12 mouse cellular contexts compared by ENCODE assay signal in the genomic region with DNA sequence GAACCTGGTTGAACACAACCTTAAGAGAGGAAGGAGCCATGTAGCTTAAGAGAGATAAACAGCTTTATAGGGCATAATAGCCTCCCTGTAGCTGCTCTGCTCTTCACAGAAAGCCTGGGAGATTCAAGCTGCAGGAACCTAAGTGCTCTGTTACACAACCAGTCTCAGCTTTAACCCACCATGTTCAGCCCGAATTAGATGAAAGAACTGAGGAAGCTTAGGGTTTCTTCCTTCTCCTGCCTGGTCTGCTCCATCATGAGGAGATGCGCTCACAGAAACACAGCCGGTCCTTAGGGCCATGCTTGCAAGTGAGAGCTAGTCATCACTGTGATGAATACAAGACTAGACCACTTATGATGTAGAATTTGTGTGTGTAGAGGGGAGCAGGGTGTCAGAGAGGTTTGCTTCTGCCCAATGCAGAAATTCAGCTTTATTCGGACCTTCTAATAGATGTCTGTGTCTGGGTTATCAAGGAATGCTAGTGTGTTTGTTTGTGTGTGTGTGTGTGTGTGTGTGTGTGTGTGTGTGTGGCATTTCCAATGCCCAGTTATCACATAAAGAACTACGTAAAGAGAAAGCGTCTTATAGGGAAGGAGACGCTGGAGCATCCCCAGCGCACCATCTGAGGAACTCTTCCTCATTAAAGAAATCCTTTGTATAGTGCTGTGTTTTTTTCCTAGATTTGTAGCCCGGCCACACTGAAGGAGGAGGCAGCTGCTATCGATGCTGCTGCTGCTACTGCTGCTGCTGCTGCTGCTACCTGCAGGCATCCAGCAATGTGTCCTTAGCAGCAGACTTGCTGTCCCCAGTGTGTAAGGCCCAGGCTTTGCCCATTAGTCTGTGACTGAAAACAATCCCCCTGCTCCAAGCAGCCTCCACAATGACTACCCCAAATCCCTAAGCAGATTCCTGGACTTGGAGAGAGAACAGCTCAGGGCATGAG. TPM values are rescaled to one million over a fixed set of nuclear protein-coding genes. Genes with fewer than 3 reads are reported as not detected.
A peak's percentile ranks its signal among the peaks of the same experiment; 100 is the strongest.
DNase-seq lines count a peak whose midpoint lies in the region; ATAC-seq and TF ChIP-seq lines count a peak whose summit lies in the region.
"Had no signal": no experiment of that assay in that cellular context is flagged by ENCODE, and none has a peak within 500 bp of the region (broad histone marks: within the 10 kb centered on the region; RNA-seq: fewer than 3 reads in every experiment).

No protein-coding gene starts in this region.

- no peaks in the 10 kb centered on the region for H3K9me3 ChIP-seq in heart, postnatal 0 days (replicated peaks; ENCODE audit: control insufficient read depth, low read length)
- H3K9me3 ChIP-seq in forebrain, embryonic 12.5 days: no peaks in the 10 kb centered on the region
- no peaks in the 10 kb centered on the region for H3K9me3 ChIP-seq in midbrain, embryonic 14.5 days (ENCODE audit: control insufficient read depth, low read length)

- intact Hi-C loops in heart, adult 2 months (cut with DNase I): loop anchor here (5.0 kb wide), 1 partner anchor 659 kb away; the partner anchor contains the start of gene Spag6

- H3K4me3 ChIP-seq in heart, postnatal 0 days (ENCODE audit: low read depth, low read length): no peak overlapping the region
- H3K4me3 ChIP-seq in heart, adult 2 months: no peak overlapping the region
- H3K4me3 ChIP-seq in forebrain, embryonic 12.5 days (replicated peaks): 0 out of 2 replicates have a peak overlapping the region, but pooled peaks have one; percentile 2
- no peak overlapping the region for H3K4me3 ChIP-seq in midbrain, embryonic 14.5 days (replicated peaks; ENCODE audit: low read depth, low read length)
- H3K4me3 ChIP-seq in cerebellum, adult 2 months (replicated peaks; ENCODE audit: insufficient read depth, low read depth, low read length): no peak overlapping the region

- H3K9ac ChIP-seq in heart, postnatal 0 days (replicated peaks; ENCODE audit: low read depth, low read length): no peak overlapping the region
- H3K9ac ChIP-seq in heart, adult 2 months (ENCODE audit: low read depth, low read length): no peak overlapping the region
- H3K9ac ChIP-seq in forebrain, embryonic 12.5 days: peak overlapping the region; percentile 87
- H3K9ac ChIP-seq in midbrain, embryonic 14.5 days (replicated peaks; ENCODE audit: low read length): peak overlapping the region; percentile 27

- no peaks in the 10 kb centered on the region for H3K79me2 ChIP-seq in heart, adult 2 months (replicated peaks; ENCODE audit: control insufficient read depth, insufficient read depth, low read length)

- no peak overlapping the region for H3K27ac ChIP-seq in heart, postnatal 0 days (ENCODE audit: low read depth)
- no peak overlapping the region for H3K27ac ChIP-seq in heart, adult 2 months
- H3K27ac ChIP-seq in forebrain, embryonic 12.5 days: peak overlapping the region; percentile 62
- peak overlapping the region; percentile 53 for H3K27ac ChIP-seq in midbrain, embryonic 14.5 days (replicated peaks; ENCODE audit: low read depth, low read length)
- no peak overlapping the region for H3K27ac ChIP-seq in cerebellum, adult 2 months (ENCODE audit: insufficient read depth, low read length)

- no peak for TF ChIP-seq CTCF in heart, postnatal 0 days (IDR thresholded peaks at IDR 0.05; ENCODE audit: low read depth)
- no peak for TF ChIP-seq CTCF in heart, adult 2 months (IDR thresholded peaks at IDR 0.05)
- no peak for TF ChIP-seq CTCF in cerebellum, adult 2 months (IDR thresholded peaks at IDR 0.05; ENCODE audit: borderline replicate concordance, insufficient read depth, low read depth, low read length)

- peaks cover 9% of the 10 kb centered on the region; the same call in 1 of the 2 replicates for H3K4me1 ChIP-seq in heart, postnatal 0 days (ENCODE audit: control insufficient read depth, insufficient read depth)
- H3K4me1 ChIP-seq in heart, adult 2 months (ENCODE audit: control insufficient read depth, insufficient read depth, low read length): peaks cover 2% of the 10 kb centered on the region; the same call in 1 of the 2 replicates
- H3K4me1 ChIP-seq in forebrain, embryonic 12.5 days: peaks cover 75% of the 10 kb centered on the region
- peaks cover 53% of the 10 kb centered on the region for H3K4me1 ChIP-seq in midbrain, embryonic 14.5 days (ENCODE audit: control insufficient read depth, insufficient read depth, low read length)
- H3K4me1 ChIP-seq in cerebellum, adult 2 months (ENCODE audit: control insufficient read depth, insufficient read depth, low read length): no peaks in the 10 kb centered on the region

- no peak for TF ChIP-seq EP300 in heart, postnatal 0 days (IDR thresholded peaks at IDR 0.05; ENCODE audit: low read depth)
- TF ChIP-seq EP300 in heart, adult 2 months (IDR thresholded peaks at IDR 0.05; ENCODE audit: insufficient read depth, low read depth, low read length): no peak

- no peaks in the 10 kb centered on the region for H3K27me3 ChIP-seq in heart, postnatal 0 days (ENCODE audit: control insufficient read depth, insufficient read depth, low read length)
- no peaks in the 10 kb centered on the region for H3K27me3 ChIP-seq in heart, adult 2 months (ENCODE audit: control insufficient read depth, insufficient read depth, low read length)
- no peaks in the 10 kb centered on the region for H3K27me3 ChIP-seq in forebrain, embryonic 12.5 days
- H3K27me3 ChIP-seq in midbrain, embryonic 14.5 days (ENCODE audit: control insufficient read depth, insufficient read depth, low read length): no peaks in the 10 kb centered on the region
- no peaks in the 10 kb centered on the region for H3K27me3 ChIP-seq in cerebellum, adult 2 months (ENCODE audit: control insufficient read depth, insufficient read depth, low read length)

- H3K36me3 ChIP-seq in heart, postnatal 0 days (replicated peaks; ENCODE audit: control insufficient read depth, insufficient read depth, low read length): no peaks in the 10 kb centered on the region
- no peaks in the 10 kb centered on the region for H3K36me3 ChIP-seq in heart, adult 2 months (ENCODE audit: control insufficient read depth, insufficient read depth, low read length)
- H3K36me3 ChIP-seq in forebrain, embryonic 12.5 days (replicated peaks): no peaks in the 10 kb centered on the region
- H3K36me3 ChIP-seq in midbrain, embryonic 14.5 days (ENCODE audit: control insufficient read depth, insufficient read depth, low read length): no peaks in the 10 kb centered on the region

- no peak for ATAC-seq in heart, postnatal 0 days (ENCODE audit: insufficient read depth, low read depth)
- ATAC-seq in forebrain, embryonic 12.5 days (ENCODE audit: low FRiP score): peak; percentile 36; the same call in 1 of the 2 replicates
- 0 out of 2 replicates have a peak, but pooled peaks have one; percentile 13 for ATAC-seq in midbrain, embryonic 14.5 days (ENCODE audit: low FRiP score, low TSS enrichment)

- TF ChIP-seq POLR2A in heart, adult 2 months (IDR thresholded peaks at IDR 0.05; ENCODE audit: insufficient read depth, low read depth, low read length): no peak
- no peak for TF ChIP-seq POLR2A in cerebellum, adult 2 months (IDR thresholded peaks at IDR 0.05; ENCODE audit: borderline replicate concordance, insufficient read depth, low read length)

- H3K4me2 ChIP-seq in heart, postnatal 0 days (ENCODE audit: low read depth, low read length): no peak overlapping the region
- H3K4me2 ChIP-seq in forebrain, embryonic 12.5 days: peak overlapping the region; percentile 92
- peak overlapping the region; percentile 78 for H3K4me2 ChIP-seq in midbrain, embryonic 14.5 days (ENCODE audit: low read length)

- DNase-seq in heart, postnatal 0 days (ENCODE audit: low spot score): peak; percentile 5
- no peak for DNase-seq in heart, adult 2 months
- peak; percentile 48 for DNase-seq in embryo, embryonic 11 days
- peak; percentile 64 for DNase-seq in midbrain, embryonic 14.5 days
- no peak for DNase-seq in spleen, postnatal 4 days (ENCODE audit: low spot score in 2 of 2)
- no peak for DNase-seq in cerebellum, adult 2 months
- DNase-seq in lung, adult 18-20 months: no peak
- DNase-seq: cerebellum, postnatal 36 days had no signal

- WGBS in heart, postnatal 0 days: 79% methylated on average over 10 of the region's 10 CpGs
- 92% methylated on average over 10 of the region's 10 CpGs for WGBS in heart, adult 2 months
- WGBS in forebrain, embryonic 12.5 days: 14% methylated on average over 10 of the region's 10 CpGs
- WGBS in midbrain, embryonic 14.5 days: 18% methylated on average over 10 of the region's 10 CpGs
- WGBS in cerebellum, adult 2 months: 95% methylated on average over 10 of the region's 10 CpGs

RNA-seq across cellular contexts. Expression of gene A930004D18Rik, which starts 4.1 kb away (rescaled TPM):
- total RNA-seq in heart, postnatal 0 days (2014; rRNA removed; ENCODE audit: low replicate concordance): 3.5 and 7.8 TPM in 2 replicates
- 6.9 and 8.4 TPM in 2 replicates for polyA plus RNA-seq in heart, postnatal 0 days (2015; fragmentation: Nextera tagmentation; extraction: Ambion mirVana)
- total RNA-seq in heart, adult 2 months (2021): 1 to 10 TPM; 3.4 to 4.5 TPM
- 2.2 and 3.9 TPM in 2 replicates for polyA plus RNA-seq in heart, adult 2 months (2012; rRNA removed)
- polyA plus RNA-seq in forebrain, embryonic 12.5 days (2016; fragmentation: Nextera tagmentation; extraction: Ambion mirVana): 20.9 and 22.0 TPM in 2 replicates
- 7.9 and 9.2 TPM in 2 replicates for polyA plus RNA-seq in midbrain, embryonic 14.5 days (2014; fragmentation: Nextera tagmentation; extraction: Ambion mirVana)
- 2.6 and 3.0 TPM in 2 replicates for polyA plus RNA-seq in cerebellum, adult 2 months (2012; rRNA removed)

RNA-seq across cellular contexts. Expression of gene Skida1, which starts 15.4 kb away (rescaled TPM):
- 4.4 and 7.1 TPM in 2 replicates for total RNA-seq in heart, postnatal 0 days (2014; rRNA removed; ENCODE audit: low replicate concordance)
- 2.2 and 2.4 TPM in 2 replicates for polyA plus RNA-seq in heart, postnatal 0 days (2015; fragmentation: Nextera tagmentation; extraction: Ambion mirVana)
- 1 to 10 TPM; 1.7 to 4.5 TPM for total RNA-seq in heart, adult 2 months (2021)
- polyA plus RNA-seq in heart, adult 2 months (2012; rRNA removed): 2.0 and 3.7 TPM in 2 replicates
- polyA plus RNA-seq in forebrain, embryonic 12.5 days (2016; fragmentation: Nextera tagmentation; extraction: Ambion mirVana): 26.3 and 26.4 TPM in 2 replicates
- 9.1 and 9.4 TPM in 2 replicates for polyA plus RNA-seq in midbrain, embryonic 14.5 days (2014; fragmentation: Nextera tagmentation; extraction: Ambion mirVana)
- polyA plus RNA-seq in cerebellum, adult 2 months (2012; rRNA removed): 4.8 and 5.7 TPM in 2 replicates

RNA-seq across cellular contexts. Expression of gene Mllt10, which starts 21.6 kb away (rescaled TPM):
- total RNA-seq in heart, postnatal 0 days (2014; rRNA removed; ENCODE audit: low replicate concordance): 14.8 and 25.6 TPM in 2 replicates
- polyA plus RNA-seq in heart, postnatal 0 days (2015; fragmentation: Nextera tagmentation; extraction: Ambion mirVana): 22.1 and 24.8 TPM in 2 replicates
- total RNA-seq in heart, adult 2 months (2021): 10 to 100 TPM; 32.5 to 32.8 TPM
- polyA plus RNA-seq in heart, adult 2 months (2012; rRNA removed): 20.6 and 23.3 TPM in 2 replicates
- 61.7 and 76.8 TPM in 2 replicates for polyA plus RNA-seq in forebrain, embryonic 12.5 days (2016; fragmentation: Nextera tagmentation; extraction: Ambion mirVana)
- 33.5 and 40.1 TPM in 2 replicates for polyA plus RNA-seq in midbrain, embryonic 14.5 days (2014; fragmentation: Nextera tagmentation; extraction: Ambion mirVana)
- polyA plus RNA-seq in cerebellum, adult 2 months (2012; rRNA removed): 45.6 and 46.7 TPM in 2 replicates

RNA-seq across cellular contexts. Expression of gene H2al2a, which starts 36.7 kb away (rescaled TPM):
- not detected in 2 replicates for total RNA-seq in heart, postnatal 0 days (2014; rRNA removed; ENCODE audit: low replicate concordance)
- polyA plus RNA-seq in heart, postnatal 0 days (2015; fragmentation: Nextera tagmentation; extraction: Ambion mirVana): not detected in 2 replicates
- not detected for total RNA-seq in heart, adult 2 months (2021)
- 0.51 TPM in 1 of 2 replicates, not detected in the other for polyA plus RNA-seq in heart, adult 2 months (2012; rRNA removed)
- polyA plus RNA-seq in forebrain, embryonic 12.5 days (2016; fragmentation: Nextera tagmentation; extraction: Ambion mirVana): not detected in 2 replicates
- not detected in 2 replicates for polyA plus RNA-seq in midbrain, embryonic 14.5 days (2014; fragmentation: Nextera tagmentation; extraction: Ambion mirVana)
- polyA plus RNA-seq in cerebellum, adult 2 months (2012; rRNA removed): not detected in 2 replicates
- total RNA-seq: left cerebral cortex, postnatal 10 days had no signal
- polyA plus RNA-seq: liver, embryonic 16.5 days; small intestine, adult 2 months had no signal

Comparison
In these comparisons a context has a peak if more than half of its experiments do, and no peak if none do; other contexts are left out.
1. DNase-seq: peak in heart, postnatal 0 days (single experiment), embryo, embryonic 11 days (single experiment) and midbrain, embryonic 14.5 days (single experiment); none in heart, adult 2 months (0 of 2), spleen, postnatal 4 days (0 of 2), cerebellum, adult 2 months (0 of 2) and lung, adult 18-20 months (0 of 2).
2. H3K27ac ChIP-seq: peak in forebrain, embryonic 12.5 days (single experiment) and midbrain, embryonic 14.5 days (single experiment); none in heart, postnatal 0 days (single experiment), heart, adult 2 months (single experiment) and cerebellum, adult 2 months (single experiment).
3. H3K9ac ChIP-seq: peak in forebrain, embryonic 12.5 days (single experiment) and midbrain, embryonic 14.5 days (single experiment); none in heart, postnatal 0 days (single experiment) and heart, adult 2 months (single experiment).